Mouse (Mus musculus) layer of hippocampus, adult 9-10 months (tissue): ENCODE measurements around the gene Myo10.
"Not testable (repeated sequence)": the region's sequence is repeated elsewhere in the genome, so short reads cannot be mapped to it uniquely, and the experiment has no call there.

Experiments
- DNase-seq: peaks from one replicate; pipeline ENCODE4 v3.0.0; 2022; ENCODE audit warnings: low spot score

Myo10 gene

GRCm38 (mm10) chr15:25692254-25692950 is 70.1 kb downstream of the Myo10 start:
- DNase-seq: no peak

- DNase-seq: no peak
Observed at GRCm38 (mm10) chr15:25693708-25694107, 71.4 kb downstream of the Myo10 start.

- no peak for DNase-seq
Observed at GRCm38 (mm10) chr15:25694749-25695148, 72.4 kb downstream of the Myo10 start.

GRCm38 (mm10) chr15:25695253-25695652 is 72.9 kb downstream of the Myo10 start:
- no peak for DNase-seq

- no peak for DNase-seq
Observed at GRCm38 (mm10) chr15:25695883-25696282, 73.6 kb downstream of the Myo10 start.

GRCm38 (mm10) chr15:25696660-25697059 is 74.3 kb downstream of the Myo10 start:
- no peak for DNase-seq

GRCm38 (mm10) chr15:25699032-25699557 is 76.8 kb downstream of the Myo10 start:
- DNase-seq: no peak

- no peak for DNase-seq
Observed at GRCm38 (mm10) chr15:25702602-25703001, 80.3 kb downstream of the Myo10 start.

GRCm38 (mm10) chr15:25704809-25705585 is 82.7 kb downstream of the Myo10 start:
- no peak for DNase-seq

- no peak for DNase-seq
Observed at GRCm38 (mm10) chr15:25706874-25707554, 84.7 kb downstream of the Myo10 start.

- DNase-seq: no peak
Observed at GRCm38 (mm10) chr15:25707891-25708290, 85.6 kb downstream of the Myo10 start.

GRCm38 (mm10) chr15:25710876-25711275 is 88.6 kb downstream of the Myo10 start:
- DNase-seq: no peak

GRCm38 (mm10) chr15:25712877-25713276 is 90.6 kb downstream of the Myo10 start:
- DNase-seq: no peak

GRCm38 (mm10) chr15:25713587-25714361 is 91.4 kb downstream of the Myo10 start:
- no peak for DNase-seq

- DNase-seq: no peak
Observed at GRCm38 (mm10) chr15:25715218-25715995, 93.1 kb downstream of the Myo10 start.

- no peak for DNase-seq
Observed at GRCm38 (mm10) chr15:25715996-25716395, 93.7 kb downstream of the Myo10 start.

GRCm38 (mm10) chr15:25717006-25717405 is 94.7 kb downstream of the Myo10 start:
- peak; percentile 80 for DNase-seq

- not testable (repeated sequence) for DNase-seq
Observed at GRCm38 (mm10) chr15:25718104-25718503, 95.8 kb downstream of the Myo10 start.

GRCm38 (mm10) chr15:25719270-25719669 is 96.9 kb downstream of the Myo10 start:
- DNase-seq: no peak

GRCm38 (mm10) chr15:25720263-25720662 is 97.9 kb downstream of the Myo10 start:
- DNase-seq: no peak
